ENCODE assay signal across 8 mouse cellular contexts in genomic region chr10:95515293-95515931, GRCm38 (mm10). TPM values are rescaled to one million over a fixed set of nuclear protein-coding genes. Genes with fewer than 3 reads are reported as not detected.
DNase-seq lines count a peak whose midpoint lies in the region; ATAC-seq lines count a peak whose summit lies in the region.

No protein-coding gene starts in this region.

- DNase-seq in urinary bladder, adult 18-20 months (ENCODE audit: low spot score in 2 of 2): peak; percentile 20 to 53
- no peak for DNase-seq in urinary bladder, postnatal 10 days (ENCODE audit: low spot score)
- peak; percentile 50 for DNase-seq in c-Kit-negative CD71-positive TER-119-positive erythroid progenitor cells, embryonic 14.5 days (ENCODE audit: low read depth, low spot score)
- DNase-seq in liver: peak; percentile 68
- peak; percentile 36 to 48 for DNase-seq in urinary bladder, postnatal 36 days (ENCODE audit: low spot score in 2 of 2)

- peaks cover 33% of the 10 kb centered on the region for H3K4me1 ChIP-seq in forebrain, embryonic 15.5 days
- H3K4me1 ChIP-seq in hindbrain, embryonic 12.5 days: peaks cover 15% of the 10 kb centered on the region
- H3K4me1 ChIP-seq in midbrain, embryonic 15.5 days: peaks cover 19% of the 10 kb centered on the region

- H3K4me2 ChIP-seq in forebrain, embryonic 15.5 days (replicated peaks): peak overlapping the region; percentile 73
- peak overlapping the region; percentile 65 for H3K4me2 ChIP-seq in hindbrain, embryonic 12.5 days (replicated peaks)
- peak overlapping the region; percentile 85 for H3K4me2 ChIP-seq in midbrain, embryonic 15.5 days

- under 1% methylated on average over 75 of the region's 80 CpGs for WGBS in forebrain, embryonic 15.5 days
- WGBS in hindbrain, embryonic 12.5 days: under 1% methylated on average over 64 of the region's 80 CpGs
- WGBS in midbrain, embryonic 15.5 days: under 1% methylated on average over 50 of the region's 80 CpGs

- peak overlapping the region; percentile 88 for H3K9ac ChIP-seq in forebrain, embryonic 15.5 days (replicated peaks)
- H3K9ac ChIP-seq in hindbrain, embryonic 12.5 days: peak overlapping the region; percentile 96
- H3K9ac ChIP-seq in midbrain, embryonic 15.5 days: peak overlapping the region; percentile 92

- peak; percentile 75; the same call in 1 of the 2 replicates for ATAC-seq in forebrain, embryonic 15.5 days (replicated peaks)
- ATAC-seq in hindbrain, embryonic 12.5 days (ENCODE audit: low FRiP score): peak; percentile 72
- ATAC-seq in midbrain, embryonic 15.5 days (replicated peaks): peak; percentile 75; the same call in 1 of the 2 replicates

- H3K36me3 ChIP-seq in forebrain, embryonic 15.5 days: no peaks in the 10 kb centered on the region
- no peaks in the 10 kb centered on the region for H3K36me3 ChIP-seq in hindbrain, embryonic 12.5 days
- no peaks in the 10 kb centered on the region for H3K36me3 ChIP-seq in midbrain, embryonic 15.5 days (replicated peaks)

- no peaks in the 10 kb centered on the region for H3K9me3 ChIP-seq in forebrain, embryonic 15.5 days
- no peaks in the 10 kb centered on the region for H3K9me3 ChIP-seq in hindbrain, embryonic 12.5 days (replicated peaks)
- H3K9me3 ChIP-seq in midbrain, embryonic 15.5 days: no peaks in the 10 kb centered on the region

- no peaks in the 10 kb centered on the region for H3K27me3 ChIP-seq in forebrain, embryonic 15.5 days
- H3K27me3 ChIP-seq in hindbrain, embryonic 12.5 days: no peaks in the 10 kb centered on the region
- H3K27me3 ChIP-seq in midbrain, embryonic 15.5 days (replicated peaks): no peaks in the 10 kb centered on the region

- H3K4me3 ChIP-seq in forebrain, embryonic 15.5 days: peak overlapping the region; percentile 96
- peak overlapping the region; percentile 96 for H3K4me3 ChIP-seq in hindbrain, embryonic 12.5 days
- peak overlapping the region; percentile 99 for H3K4me3 ChIP-seq in midbrain, embryonic 15.5 days

- H3K27ac ChIP-seq in forebrain, embryonic 15.5 days (replicated peaks): peak overlapping the region; percentile 94
- peak overlapping the region; percentile 97 for H3K27ac ChIP-seq in hindbrain, embryonic 12.5 days
- peak overlapping the region; percentile 98 for H3K27ac ChIP-seq in midbrain, embryonic 15.5 days

RNA-seq across cellular contexts. Expression of gene Ube2n, which starts 0.5 kb away (rescaled TPM):
- 394 and 412 TPM in 2 replicates for polyA plus RNA-seq in forebrain, embryonic 15.5 days (2015; fragmentation: Nextera tagmentation; extraction: Ambion mirVana)
- polyA plus RNA-seq in hindbrain, embryonic 12.5 days (2016; fragmentation: Nextera tagmentation; extraction: Ambion mirVana): 367 and 390 TPM in 2 replicates
- polyA plus RNA-seq in midbrain, embryonic 15.5 days (2015; fragmentation: Nextera tagmentation; extraction: Ambion mirVana): 348 and 352 TPM in 2 replicates

RNA-seq across cellular contexts. Expression of gene Mrpl42, which starts 13.7 kb away (rescaled TPM):
- polyA plus RNA-seq in forebrain, embryonic 15.5 days (2015; fragmentation: Nextera tagmentation; extraction: Ambion mirVana): 232 and 246 TPM in 2 replicates
- polyA plus RNA-seq in hindbrain, embryonic 12.5 days (2016; fragmentation: Nextera tagmentation; extraction: Ambion mirVana): 246 and 265 TPM in 2 replicates
- 223 and 226 TPM in 2 replicates for polyA plus RNA-seq in midbrain, embryonic 15.5 days (2015; fragmentation: Nextera tagmentation; extraction: Ambion mirVana)

RNA-seq across cellular contexts. Expression of gene Nudt4, which starts 48.5 kb away (rescaled TPM):
- 74.7 and 79.2 TPM in 2 replicates for polyA plus RNA-seq in forebrain, embryonic 15.5 days (2015; fragmentation: Nextera tagmentation; extraction: Ambion mirVana)
- polyA plus RNA-seq in hindbrain, embryonic 12.5 days (2016; fragmentation: Nextera tagmentation; extraction: Ambion mirVana): 123 and 126 TPM in 2 replicates
- polyA plus RNA-seq in midbrain, embryonic 15.5 days (2015; fragmentation: Nextera tagmentation; extraction: Ambion mirVana): 59.6 and 61.7 TPM in 2 replicates
